In the genomic region with DNA sequence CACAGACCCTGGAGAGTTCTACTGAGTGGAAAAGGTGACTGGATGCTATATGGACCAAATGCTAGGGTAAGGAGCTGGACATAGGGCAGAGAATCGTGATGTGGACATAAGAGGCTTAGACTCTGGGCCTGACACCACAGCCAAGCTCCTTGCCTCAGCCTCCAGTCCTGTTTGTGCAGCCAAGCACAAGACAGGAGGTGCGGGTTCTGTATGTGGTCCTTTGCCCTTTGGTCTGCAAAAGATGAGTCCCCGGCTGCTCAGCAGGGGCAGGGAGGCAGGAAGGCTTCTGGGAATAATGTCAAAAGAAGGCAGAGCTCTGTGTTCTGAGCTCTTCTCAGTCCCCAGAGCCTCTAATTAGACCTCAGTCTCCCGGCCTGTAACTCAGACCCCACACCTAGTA, we compare ENCODE assay signal across 17 mouse cellular contexts.
"Had no signal": no experiment of that assay in that cellular context is flagged by ENCODE, and none has a peak within 500 bp of the region (broad histone marks: within the 10 kb centered on the region; RNA-seq: fewer than 3 reads in every experiment).

No protein-coding gene starts in this region.

- H3K4me3 ChIP-seq: lung, embryonic 15.5 days; midbrain, embryonic 13.5 days; midbrain, embryonic 15.5 days; neural tube, embryonic 12.5 days; stomach, embryonic 15.5 days had no signal

- H3K27me3 ChIP-seq: lung, embryonic 15.5 days; megakaryocyte, embryonic 14.5 days; midbrain, embryonic 13.5 days; midbrain, embryonic 15.5 days; neural tube, embryonic 12.5 days; stomach, embryonic 15.5 days had no signal

- ATAC-seq: lung, postnatal 0 days; midbrain, embryonic 15.5 days had no signal

- H3K36me3 ChIP-seq: midbrain, embryonic 13.5 days; midbrain, embryonic 15.5 days; neural tube, embryonic 12.5 days had no signal

- H3K9me3 ChIP-seq: lung, embryonic 15.5 days; midbrain, embryonic 13.5 days; midbrain, embryonic 15.5 days; neural tube, embryonic 12.5 days; stomach, embryonic 15.5 days had no signal

- H3K4me1 ChIP-seq: lung, embryonic 15.5 days; stomach, embryonic 15.5 days had no signal

- H3K4me2 ChIP-seq: lung, embryonic 15.5 days; midbrain, embryonic 11.5 days; midbrain, embryonic 13.5 days; midbrain, embryonic 15.5 days; neural tube, embryonic 12.5 days; stomach, embryonic 15.5 days had no signal

- H3K27ac ChIP-seq: lung, embryonic 15.5 days; macrophage; midbrain, embryonic 13.5 days; midbrain, embryonic 15.5 days; neural tube, embryonic 12.5 days; stomach, embryonic 15.5 days; stomach, postnatal 0 days had no signal

- H3K9ac ChIP-seq: lung, embryonic 15.5 days; midbrain, embryonic 13.5 days; midbrain, embryonic 15.5 days; neural tube, embryonic 12.5 days; stomach, embryonic 15.5 days had no signal

- DNase-seq: lung, adult 2 months; lung, postnatal 14 days; lung, postnatal 36 days; right cerebral cortex, postnatal 14 days; thymus, adult 2 months; thymus, postnatal 25 days; thymus, postnatal 4 days had no signal
